Mouse (Mus musculus) stomach, postnatal 0 days (tissue): ENCODE measurements around the gene Fars2.

Experiments
- CTCF ChIP-seq: IDR thresholded peaks from 2 replicates; pipeline ENCODE4 v1.5.1; 2016; ENCODE audit warnings: antibody characterized with exemption, low read depth, mild to moderate bottlenecking, moderate library complexity
- EP300 ChIP-seq: optimal IDR thresholded peaks from 2 replicates; pipeline ENCODE3; 2016; ENCODE audit warnings: antibody characterized with exemption

GRCm38 (mm10) chr13:36369400-36369799, 252.2 kb downstream of the Fars2 start:
- TF ChIP-seq CTCF (no peak), EP300 (no peak)
